Mouse (Mus musculus) gastrocnemius, adult 18-20 months (tissue): ENCODE measurements around the gene Ets1. TPM values are rescaled to one million over a fixed set of nuclear protein-coding genes. Genes with fewer than 3 reads are reported as not detected.
A peak's percentile ranks its signal among the peaks of the same experiment; 100 is the strongest.

Source experiments
- DNase-seq: peaks from one replicate; pipeline ENCODE4 v3.0.0; 2021; ENCODE audit warnings: low spot score
- total RNA-seq, 2 experiments: library from RNA; stranded (reverse); gene quantifications; 2 replicates each; pipeline ENCODE4 v1.2.3; 2021

The Ets1 gene
- total RNA-seq, 2 experiments from 2014 or later: 6.8 to 15.2 TPM

DNA sequence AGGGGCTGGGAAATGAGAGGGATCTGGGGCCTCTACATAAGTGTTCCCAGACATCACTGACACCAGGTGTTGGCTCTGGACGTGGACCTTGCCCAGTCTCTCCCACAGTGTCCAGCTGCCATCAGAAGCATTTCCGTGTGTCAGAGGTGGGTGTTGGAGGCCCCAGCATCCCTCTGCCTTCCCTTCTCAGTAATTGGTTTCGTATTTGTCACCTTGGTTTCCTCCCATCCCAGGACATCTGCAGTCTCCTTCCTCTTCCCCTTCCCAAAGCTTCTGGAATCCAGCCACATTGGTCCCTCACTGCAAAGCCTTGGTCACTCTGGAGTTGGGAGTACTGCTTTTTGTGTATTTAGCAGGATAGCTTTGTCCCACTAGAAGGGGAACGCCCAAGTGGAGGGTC lies 75.7 kb downstream of the Ets1 start:
- no peak for DNase-seq

DNA sequence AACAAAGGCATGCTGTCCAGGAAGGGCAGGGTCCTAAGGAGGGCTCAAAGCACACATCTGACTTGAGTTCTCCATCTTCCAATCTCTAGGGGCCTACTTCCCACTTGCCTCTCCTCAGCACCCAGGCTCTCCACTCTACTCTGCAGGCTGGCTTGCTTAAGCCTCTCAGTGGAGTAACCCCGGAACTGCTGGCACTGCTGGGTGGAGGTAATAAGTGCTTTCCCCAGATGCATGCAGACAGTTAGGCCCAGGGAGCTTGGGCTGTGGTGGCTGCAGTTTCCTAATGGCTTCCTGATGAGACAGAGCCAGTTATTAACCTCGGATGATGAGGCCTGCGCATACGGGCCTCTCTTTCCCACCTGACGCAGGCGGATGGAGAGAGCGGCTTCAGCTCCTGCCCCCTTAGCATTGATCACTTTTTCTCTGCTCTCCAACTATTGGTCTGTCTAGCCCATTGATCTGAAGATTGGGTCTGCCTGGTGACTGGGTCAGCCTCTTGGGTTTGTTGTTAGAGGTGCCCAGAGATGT lies 76.4 kb downstream of the Ets1 start:
- DNase-seq: no peak

DNA sequence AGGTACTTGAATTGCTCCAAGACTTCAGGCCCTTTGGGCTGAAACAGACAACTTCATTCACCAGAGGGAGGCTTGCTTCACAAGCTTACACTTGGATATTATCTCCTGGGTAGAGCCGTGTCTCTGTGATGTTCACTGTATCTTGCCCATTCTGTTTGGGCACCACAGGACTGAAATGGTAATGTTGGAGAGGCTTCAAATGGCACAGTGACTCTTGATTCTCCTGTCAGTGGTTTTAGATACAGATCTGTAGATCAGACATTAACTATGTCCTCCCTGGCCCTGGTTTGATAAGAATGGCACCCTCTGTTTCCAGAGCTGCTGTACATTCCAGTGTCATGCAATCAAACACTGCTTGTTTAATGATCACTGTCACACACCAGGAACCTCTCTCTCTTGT lies 77.1 kb downstream of the Ets1 start:
- no peak for DNase-seq

DNA sequence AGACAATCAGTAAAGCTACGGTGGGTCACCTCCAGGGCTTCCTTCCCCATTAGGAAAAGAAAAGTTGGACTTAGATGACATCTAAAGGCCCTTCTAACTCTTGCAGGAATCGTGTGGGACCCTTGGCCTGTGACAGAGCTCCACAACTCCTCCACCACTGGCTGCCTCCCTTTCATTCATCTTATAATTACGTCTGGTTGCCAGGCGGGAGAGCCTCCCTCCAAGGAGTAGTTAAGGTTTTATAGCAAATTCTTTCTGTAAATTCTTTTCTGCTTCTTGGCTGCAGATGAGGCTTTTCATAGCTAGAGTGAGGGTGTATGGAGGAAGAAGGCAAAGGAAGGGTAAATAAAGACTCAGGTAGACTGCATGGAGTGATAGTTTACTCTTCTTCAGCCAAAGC lies 77.8 kb downstream of the Ets1 start:
- DNase-seq: no peak

DNA sequence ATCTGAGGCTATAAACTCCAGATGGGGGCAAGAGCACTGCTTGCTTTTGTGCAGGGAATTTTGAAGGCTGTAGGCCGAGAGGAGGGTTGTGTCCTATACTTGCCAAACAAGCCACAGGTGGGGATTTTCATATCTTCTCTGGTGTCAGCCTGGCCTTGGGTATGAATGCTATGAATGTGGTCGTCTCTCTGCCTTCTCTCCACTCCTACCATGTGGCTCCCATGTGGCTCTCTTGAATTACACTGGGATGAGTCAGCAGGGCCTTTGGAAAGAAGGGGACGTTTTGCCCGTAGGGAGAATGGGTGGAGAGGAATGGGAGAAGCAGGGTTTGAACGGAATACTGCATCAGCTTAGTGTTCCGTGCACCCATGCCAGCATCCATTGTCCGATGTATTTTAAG lies 78.5 kb downstream of the Ets1 start:
- DNase-seq: peak; percentile 42

DNA sequence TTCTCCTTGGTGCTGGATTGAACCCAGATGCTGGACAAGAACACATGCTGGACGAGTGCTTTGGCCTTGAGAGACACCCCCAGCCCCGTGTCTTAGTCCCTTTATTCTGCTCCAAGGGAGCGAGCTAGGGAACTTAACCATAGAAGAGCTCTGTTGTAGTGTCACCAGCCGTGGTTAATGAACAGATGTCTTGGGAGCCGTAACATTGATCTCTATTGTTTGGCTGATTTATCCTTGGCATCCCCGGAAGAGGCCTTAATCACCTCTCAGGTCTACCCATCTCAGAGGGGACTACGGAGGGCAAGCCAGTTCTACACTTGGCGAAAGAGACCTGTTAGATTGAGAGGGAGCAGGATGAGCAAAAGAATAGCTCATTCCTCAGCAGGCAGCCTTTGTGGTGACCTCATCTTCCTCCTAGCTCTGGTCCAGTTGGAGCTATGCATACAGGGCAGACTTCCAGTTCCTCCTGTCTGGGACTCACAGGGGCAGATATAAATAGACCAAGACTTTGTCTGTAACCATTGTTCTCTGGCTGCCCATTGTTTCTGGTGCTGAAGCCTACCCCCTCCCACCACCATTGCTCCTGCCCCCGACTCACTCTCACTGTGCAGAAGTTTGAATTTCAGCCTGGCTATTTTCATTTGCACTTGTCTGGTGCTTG lies 79.9 kb downstream of the Ets1 start:
- peak; percentile 67 for DNase-seq

DNA sequence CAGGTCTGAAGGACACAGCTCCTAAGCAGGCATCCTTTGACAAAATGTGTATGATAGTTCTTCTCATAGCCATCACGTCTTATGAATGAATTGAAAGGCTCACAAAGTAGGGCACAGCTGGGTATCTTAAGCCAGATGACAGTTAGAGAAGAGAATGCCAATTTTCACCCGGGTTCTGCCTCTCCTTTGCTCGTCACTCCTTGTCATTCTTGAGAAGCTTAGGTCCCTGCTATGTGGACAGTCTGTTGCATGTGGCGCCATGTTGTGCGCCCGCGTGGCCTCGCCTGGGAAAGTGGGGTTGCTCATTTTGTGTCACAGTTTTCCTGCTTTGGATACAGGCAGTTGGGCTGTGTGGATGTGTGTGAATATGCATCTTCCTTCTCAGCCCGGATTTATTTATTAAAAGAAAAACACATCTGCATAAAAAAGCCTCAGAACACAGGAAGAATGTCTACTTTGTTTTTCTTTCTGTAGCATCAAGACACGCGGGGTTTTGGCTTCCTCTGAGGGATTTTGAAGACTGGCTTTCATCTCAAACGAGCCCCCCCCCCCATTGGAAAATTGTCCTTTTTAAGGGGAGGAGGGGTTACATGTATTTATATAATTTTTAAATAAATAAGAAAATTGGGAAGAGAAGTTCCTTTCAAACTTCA lies 81.4 kb downstream of the Ets1 start:
- no peak for DNase-seq

DNA sequence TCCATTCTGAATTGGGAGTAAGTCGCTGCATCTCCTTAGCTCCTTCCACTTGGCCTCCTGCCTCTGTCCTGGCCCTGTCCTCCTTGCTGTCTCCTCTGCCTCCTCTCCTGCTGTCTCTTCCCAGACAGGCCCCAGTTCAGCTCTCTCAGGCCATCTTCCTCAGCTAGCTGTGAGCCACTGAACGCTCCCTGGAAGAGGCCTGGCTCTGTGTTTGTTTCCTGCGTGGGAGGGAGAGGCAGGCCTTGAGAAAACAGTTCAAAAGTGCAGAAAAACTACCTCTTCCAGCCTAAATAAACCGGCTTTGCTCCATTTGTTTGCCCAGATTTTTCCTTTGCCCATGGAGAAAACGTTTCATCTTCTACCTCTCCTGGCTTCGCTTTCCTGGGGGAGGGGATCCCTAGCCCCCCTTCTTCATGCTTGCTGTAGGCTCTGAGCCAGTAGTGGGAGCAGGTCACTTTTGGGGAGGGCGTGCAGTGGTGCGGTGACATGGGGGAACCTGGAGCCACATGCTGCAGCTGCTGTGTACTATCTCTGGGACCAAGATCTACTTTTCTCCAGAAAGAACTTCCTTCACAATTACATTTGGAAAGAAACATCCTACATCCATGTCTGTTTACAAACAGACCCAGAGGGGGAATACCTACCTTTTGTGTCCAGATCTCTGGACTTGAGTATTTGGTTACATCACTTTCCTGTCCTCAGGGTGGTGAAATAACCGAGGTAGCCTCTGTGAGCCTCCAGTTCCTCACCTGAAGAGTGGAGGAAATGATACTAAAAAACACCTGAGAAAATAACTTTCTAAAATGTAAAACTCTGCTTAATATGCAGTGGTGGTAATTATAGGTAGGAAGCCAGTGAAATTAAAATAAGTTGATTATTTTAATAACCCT lies 82.2 kb downstream of the Ets1 start:
- no peak for DNase-seq

DNA sequence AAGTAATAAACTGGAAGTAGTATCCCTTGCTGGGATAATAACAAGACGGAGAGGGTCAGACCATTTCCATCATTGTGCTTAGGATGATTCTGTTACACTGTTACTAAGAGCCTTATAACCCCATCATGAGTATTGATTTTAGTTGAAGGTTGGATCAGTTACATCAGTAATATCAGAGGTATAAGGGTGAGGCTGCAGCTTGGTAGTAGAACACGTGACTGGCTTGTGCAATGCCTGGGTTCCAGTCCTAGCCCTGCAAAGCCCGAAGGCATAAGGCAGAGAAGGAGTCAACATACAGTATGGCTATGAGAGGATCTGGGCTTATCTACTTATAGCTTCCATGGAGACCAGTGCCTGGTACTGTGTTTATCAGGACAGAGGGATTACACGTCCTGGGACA lies 82.8 kb downstream of the Ets1 start:
- DNase-seq: no peak

DNA sequence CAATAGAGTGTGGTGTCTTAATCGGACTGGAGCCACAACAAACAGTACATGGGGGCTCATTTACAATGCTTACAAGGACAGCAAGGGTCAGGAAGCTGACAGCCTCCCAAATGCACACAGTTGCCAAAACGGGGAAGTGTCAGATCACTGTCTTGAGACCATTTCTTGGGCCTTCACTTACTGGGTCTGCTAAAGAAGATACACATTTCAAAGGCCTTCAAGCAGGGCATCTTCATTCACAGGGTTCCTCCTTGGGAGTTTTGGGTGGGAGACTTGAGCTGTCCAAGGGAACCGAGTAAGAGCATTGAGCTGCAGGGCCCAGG lies 83.9 kb downstream of the Ets1 start:
- no peak for DNase-seq

DNA sequence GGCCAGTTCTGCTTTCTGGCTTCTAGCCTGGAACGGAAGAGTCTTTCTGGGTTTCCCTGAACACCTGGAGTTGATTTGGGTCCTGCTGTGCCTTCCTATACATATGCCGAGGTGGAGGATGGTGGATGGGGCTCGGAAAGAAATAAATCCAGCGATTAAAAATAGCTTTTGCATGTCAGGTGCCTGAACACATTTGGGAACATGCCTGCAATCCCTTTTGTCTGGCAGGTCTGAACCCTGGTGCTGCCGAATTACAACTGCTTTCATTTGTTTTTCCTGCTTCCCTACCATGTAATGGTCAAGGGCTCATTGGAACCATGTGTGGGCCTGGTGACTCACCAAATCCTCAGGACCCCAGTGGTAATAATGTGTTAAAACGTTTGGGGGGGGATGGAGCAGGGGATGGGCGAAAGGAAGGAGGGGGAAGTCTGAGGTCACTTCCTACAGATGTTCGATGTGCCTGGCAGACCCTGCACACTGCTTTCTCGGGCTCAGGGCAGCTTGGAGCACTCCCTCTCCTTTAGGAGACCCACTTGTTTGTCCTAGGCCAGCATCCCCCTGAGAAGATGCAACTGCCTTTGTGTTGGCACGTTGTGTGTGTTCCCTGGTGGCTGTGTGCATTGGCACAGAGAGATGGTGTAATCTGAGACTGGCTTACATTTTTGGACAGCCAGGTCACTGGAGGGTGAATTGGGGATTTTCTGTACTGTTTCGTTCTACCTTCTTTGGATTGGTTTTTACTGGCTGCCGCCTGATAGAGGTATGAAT lies 84.4 kb downstream of the Ets1 start:
- DNase-seq: no peak

DNA sequence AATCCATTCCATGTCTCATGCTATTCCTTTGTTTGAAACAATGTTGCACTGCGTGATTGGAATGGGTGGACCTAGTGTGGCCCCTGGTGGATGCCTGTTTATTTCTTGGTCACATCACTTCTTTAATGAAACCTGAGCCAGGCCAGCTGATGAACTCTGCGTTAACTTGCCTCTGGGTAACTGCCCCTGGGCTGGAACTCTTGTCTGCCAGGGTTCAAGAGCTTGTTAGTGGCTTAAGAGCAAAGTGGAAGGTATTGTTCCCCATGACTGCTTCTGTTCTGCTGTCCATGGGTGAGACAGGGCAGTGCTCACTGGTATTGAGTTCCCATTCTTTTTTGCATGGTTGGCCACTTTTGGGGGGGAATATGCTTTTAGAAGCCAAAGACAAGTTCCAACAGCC lies 85.1 kb downstream of the Ets1 start:
- no peak for DNase-seq

DNA sequence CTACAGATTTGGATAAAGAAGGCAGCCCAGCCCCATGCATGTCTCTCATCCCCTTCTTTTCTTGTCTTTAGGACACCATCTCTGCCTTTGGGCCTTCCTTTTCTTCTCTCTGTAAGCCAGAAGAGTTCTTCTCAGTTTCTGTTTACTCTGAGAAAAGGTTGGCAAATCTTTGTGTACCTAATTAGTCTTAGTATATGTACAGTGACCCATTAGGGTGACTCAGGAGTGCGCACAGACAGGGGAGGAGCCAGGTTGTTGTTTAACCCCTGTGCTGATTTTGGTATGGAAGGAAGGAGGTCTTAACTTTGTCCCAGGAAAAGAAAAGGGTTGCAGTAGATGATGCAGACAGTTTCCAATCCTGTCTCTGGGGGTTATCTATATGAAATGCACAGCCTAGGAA lies 86.2 kb downstream of the Ets1 start:
- no peak for DNase-seq

DNA sequence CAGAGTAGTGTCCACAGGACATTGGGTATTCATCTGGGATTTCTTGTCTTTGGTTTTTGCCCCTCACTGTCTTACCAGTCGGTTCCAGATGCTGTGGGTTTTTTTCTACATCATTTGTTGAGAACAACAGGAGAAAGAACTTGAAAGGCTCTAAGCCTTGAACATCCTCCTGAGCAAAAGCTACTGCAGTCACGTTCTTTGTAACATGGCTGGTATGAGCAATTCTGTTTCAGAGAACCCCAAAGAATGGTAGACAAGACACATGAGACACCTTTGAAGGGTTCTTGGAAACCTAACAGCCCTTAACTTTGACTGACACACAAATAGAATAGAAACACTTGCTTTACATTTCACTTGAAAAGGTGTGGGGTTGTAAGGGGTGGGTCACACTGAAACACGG lies 86.9 kb downstream of the Ets1 start:
- DNase-seq: no peak

DNA sequence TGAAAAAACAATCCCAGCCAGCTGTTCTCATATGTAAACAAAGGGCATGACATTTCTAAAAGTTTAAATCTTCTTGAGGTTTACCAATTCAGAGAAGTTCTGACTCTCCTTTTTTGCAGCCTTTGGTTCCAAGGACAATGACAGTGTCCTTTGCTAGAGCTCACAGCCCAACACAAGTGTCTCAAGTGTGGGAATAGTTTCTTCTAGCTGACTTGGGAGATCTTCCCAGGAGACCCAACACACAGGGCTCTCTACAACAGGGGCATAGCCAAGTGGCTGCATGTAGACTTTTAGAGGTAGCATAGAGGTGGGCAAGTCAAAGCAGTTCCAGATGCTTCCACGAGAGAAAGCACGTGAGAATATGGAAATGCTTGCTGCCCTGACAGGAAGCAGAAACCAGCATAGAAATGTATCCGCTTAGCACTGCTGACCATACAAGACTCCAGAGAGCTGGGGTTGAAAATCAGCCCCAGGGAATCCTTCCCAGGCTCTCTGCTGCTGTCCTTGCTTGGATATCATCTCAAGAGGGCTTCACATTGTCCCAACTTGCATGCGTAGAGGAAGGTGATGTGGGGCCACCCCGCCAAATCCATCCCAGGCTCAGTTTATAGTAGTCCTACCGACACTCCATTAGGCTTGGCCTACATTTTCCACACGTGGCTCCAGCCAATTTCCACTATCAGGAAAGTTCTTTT lies 88.3 kb downstream of the Ets1 start:
- no peak for DNase-seq

DNA sequence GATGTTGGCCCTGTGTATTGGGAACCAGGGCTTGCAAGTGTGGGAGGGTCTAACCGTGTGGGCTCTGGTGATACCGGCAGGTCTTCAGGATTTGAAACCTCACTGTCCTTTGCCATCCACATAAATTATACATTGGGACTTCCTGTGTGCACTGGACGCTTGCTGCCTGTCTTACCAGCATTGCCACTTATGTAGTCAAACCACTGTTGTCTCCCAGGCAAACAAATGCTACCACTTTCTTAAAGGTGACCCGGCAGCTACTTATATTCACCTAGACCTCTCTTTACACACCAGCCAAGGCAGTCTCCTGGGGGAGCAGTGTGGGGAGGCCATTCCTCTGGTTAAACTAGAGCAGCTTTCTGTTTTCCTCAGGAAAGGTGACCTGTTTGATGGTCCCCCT lies 89.9 kb downstream of the Ets1 start:
- no peak for DNase-seq

DNA sequence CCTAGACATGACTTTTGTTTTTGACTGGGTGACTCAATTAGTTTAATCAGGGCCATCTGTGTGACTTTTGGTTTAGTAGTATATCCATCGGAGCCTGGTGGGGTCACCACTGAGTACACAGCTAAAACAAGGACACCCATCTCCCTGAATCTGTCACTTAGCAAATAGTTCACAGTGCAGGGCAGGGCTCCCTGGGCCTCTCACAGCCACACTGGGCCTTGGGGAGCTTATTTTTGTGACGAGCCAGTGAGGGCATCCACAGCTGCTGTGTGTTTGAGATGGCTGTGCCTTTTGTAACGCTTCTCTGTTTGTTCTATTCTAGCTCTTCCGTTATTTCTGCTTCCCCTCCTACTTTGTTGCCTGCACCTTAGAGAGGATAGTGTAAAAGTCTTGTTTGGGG lies 90.6 kb downstream of the Ets1 start:
- no peak for DNase-seq

DNA sequence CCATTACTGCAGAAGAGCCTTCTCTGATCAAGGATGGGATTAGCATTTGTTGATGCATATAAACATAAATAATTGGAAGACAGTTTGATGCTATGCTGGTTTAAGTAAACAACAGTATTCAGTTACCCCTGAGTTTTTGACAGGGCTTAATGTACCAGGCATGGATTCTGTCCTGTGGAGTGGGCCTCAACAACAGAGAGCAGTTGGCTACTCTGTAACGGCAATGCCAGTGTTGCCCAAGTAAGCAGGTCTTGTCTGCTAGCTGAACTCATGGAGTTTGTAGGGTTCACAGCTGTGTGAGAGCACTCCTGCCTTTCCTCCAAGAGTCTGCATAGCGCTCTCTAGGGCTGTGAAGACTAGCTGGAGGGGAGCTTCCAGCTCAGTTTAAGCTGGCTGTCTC lies 91.0 kb downstream of the Ets1 start:
- no peak for DNase-seq

DNA sequence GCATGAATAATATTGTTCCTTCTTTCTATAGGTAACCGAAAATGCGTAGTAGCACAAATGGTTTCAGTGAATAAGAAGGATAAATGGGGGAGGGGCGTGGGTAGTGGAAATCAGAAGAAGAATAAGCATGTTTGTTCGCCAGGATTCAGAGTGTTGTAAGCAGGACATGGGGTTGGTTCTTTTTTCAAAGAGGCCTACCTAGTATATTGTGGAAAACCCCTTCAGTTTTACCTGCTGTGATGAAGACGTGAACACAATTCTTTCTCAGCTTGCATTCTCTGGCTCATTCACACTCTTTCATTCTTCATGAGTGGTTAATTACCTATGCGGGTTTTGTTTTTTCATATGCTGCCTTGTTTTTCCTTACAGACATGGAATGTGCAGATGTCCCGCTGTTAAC lies 92.3 kb downstream of the Ets1 start:
- DNase-seq: no peak

DNA sequence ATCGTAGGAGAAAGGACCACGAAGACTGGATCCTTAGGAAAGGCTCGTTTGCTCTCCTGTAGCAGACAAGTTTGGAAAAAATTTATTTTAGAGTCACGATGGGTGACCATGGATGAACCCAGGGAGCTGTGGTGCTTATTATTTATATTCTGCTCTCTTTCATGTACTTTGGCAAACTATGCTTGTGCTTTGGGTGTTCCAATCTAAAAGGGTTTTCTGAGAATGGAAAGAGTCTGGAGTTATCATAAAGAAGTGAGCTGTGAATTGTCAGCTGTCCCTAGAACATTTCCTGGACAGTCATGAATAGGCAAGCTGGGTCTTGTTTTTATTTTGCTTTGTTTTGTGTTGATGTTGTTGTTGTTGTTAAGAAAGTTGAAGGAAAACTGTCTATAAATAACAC lies 92.8 kb downstream of the Ets1 start:
- DNase-seq: no peak

DNA sequence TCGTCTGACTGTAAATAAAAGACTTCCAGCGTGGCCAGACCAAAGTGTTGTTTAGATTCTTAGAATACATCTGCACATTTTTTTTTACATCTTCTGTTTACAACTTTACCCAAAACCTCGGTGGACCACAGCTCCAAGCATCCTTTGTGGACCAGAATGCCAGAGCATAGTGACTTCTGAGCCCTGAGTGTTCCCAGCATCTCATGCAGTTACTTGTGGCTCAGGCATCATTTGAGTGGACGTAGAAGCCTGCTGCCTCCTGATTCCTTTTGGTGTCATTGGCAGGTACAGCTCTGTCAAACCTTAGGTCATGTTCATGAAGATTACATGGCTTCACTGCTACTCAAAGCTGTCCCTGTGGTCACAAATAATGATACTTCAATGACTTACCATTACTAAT lies 93.2 kb downstream of the Ets1 start:
- no peak for DNase-seq
